Mouse (Mus musculus): Measurements from ENCODE around the gene Gm28308. TPM values are rescaled to one million over a fixed set of nuclear protein-coding genes. Genes with fewer than 3 reads are reported as not detected.
A peak's percentile ranks its signal among the peaks of the same experiment; 100 is the strongest.

The Gm28308 gene
- total and polyA plus RNA-seq, 2 experiments from 2014 or later: 2.2 TPM; not detected in 1

- Histone ChIP-seq H3K9ac (replicated peaks; ENCODE audit: low read length) (no peak overlapping the region), H3K36me3 (ENCODE audit: insufficient read depth, low read length) (no peaks in the 10 kb centered on the region), H3K4me1 (ENCODE audit: insufficient read depth, low read length) (no peaks in the 10 kb centered on the region), H3K4me2 (ENCODE audit: low read depth, low read length) (no peak overlapping the region), H3K4me3 (ENCODE audit: low read length) (no peak overlapping the region), H3K27ac (no peak overlapping the region), H3K27me3 (ENCODE audit: insufficient read depth, low read length) (peaks cover 75% of the 10 kb centered on the region), H3K9me3 (ENCODE audit: low read length) (no peaks in the 10 kb centered on the region)
- DNase-seq (ENCODE audit: low spot score) (no peak), ATAC-seq (no peak)
- WGBS: 28% methylated on average over 4 of the region's 4 CpGs
- no peak for TF ChIP-seq CTCF (IDR thresholded peaks at IDR 0.05; ENCODE audit: low read depth)
Observed at GRCm38 (mm10) chr6:52151571-52151970, 61.6 kb downstream of the Gm28308 start.

- 14% methylated on average over 16 of the region's 16 CpGs for WGBS
- H3K9me3 ChIP-seq (ENCODE audit: low read length): no peaks in the 10 kb centered on the region
- H3K4me1 ChIP-seq (ENCODE audit: insufficient read depth, low read length): no peaks in the 10 kb centered on the region
- no peak overlapping the region for H3K4me2 ChIP-seq (ENCODE audit: low read depth, low read length)
- no peak overlapping the region for H3K9ac ChIP-seq (replicated peaks; ENCODE audit: low read length)
- H3K27ac ChIP-seq: no peak overlapping the region
- ATAC-seq (no peak), DNase-seq (ENCODE audit: low spot score) (no peak)
- H3K36me3 ChIP-seq (ENCODE audit: insufficient read depth, low read length): no peaks in the 10 kb centered on the region
- H3K4me3 ChIP-seq (ENCODE audit: low read length): no peak overlapping the region
- peaks cover 67% of the 10 kb centered on the region for H3K27me3 ChIP-seq (ENCODE audit: insufficient read depth, low read length)
- no peak for TF ChIP-seq CTCF (IDR thresholded peaks at IDR 0.05; ENCODE audit: low read depth)
Observed at GRCm38 (mm10) chr6:52150401-52150966, 62.7 kb downstream of the Gm28308 start.

GRCm38 (mm10) chr6:52139115-52139514 is 74.0 kb downstream of the Gm28308 start:
- Histone ChIP-seq H3K4me3 (ENCODE audit: low read length) (no peak overlapping the region), H3K27me3 (ENCODE audit: insufficient read depth, low read length) (no peaks in the 10 kb centered on the region), H3K9ac (replicated peaks; ENCODE audit: low read length) (no peak overlapping the region), H3K36me3 (ENCODE audit: insufficient read depth, low read length) (no peaks in the 10 kb centered on the region), H3K4me2 (ENCODE audit: low read depth, low read length) (no peak overlapping the region), H3K9me3 (ENCODE audit: low read length) (no peaks in the 10 kb centered on the region), H3K27ac (no peak overlapping the region), H3K4me1 (ENCODE audit: insufficient read depth, low read length) (no peaks in the 10 kb centered on the region)
- DNase-seq (ENCODE audit: low spot score): no peak
- no peak for ATAC-seq
- no peak for TF ChIP-seq CTCF (IDR thresholded peaks at IDR 0.05; ENCODE audit: low read depth)
- WGBS: 90% methylated on average over 5 of the region's 5 CpGs

GRCm38 (mm10) chr6:52138576-52138975 is 74.6 kb downstream of the Gm28308 start:
- DNase-seq (ENCODE audit: low spot score): no peak
- WGBS: 64% methylated on average over 10 of the region's 10 CpGs
- H3K27ac ChIP-seq: no peak overlapping the region
- no peak overlapping the region for H3K4me2 ChIP-seq (ENCODE audit: low read depth, low read length)
- ATAC-seq: no peak
- H3K27me3 ChIP-seq (ENCODE audit: insufficient read depth, low read length): no peaks in the 10 kb centered on the region
- no peaks in the 10 kb centered on the region for H3K4me1 ChIP-seq (ENCODE audit: insufficient read depth, low read length)
- no peaks in the 10 kb centered on the region for H3K36me3 ChIP-seq (ENCODE audit: insufficient read depth, low read length)
- no peaks in the 10 kb centered on the region for H3K9me3 ChIP-seq (ENCODE audit: low read length)
- no peak overlapping the region for H3K4me3 ChIP-seq (ENCODE audit: low read length)
- no peak for TF ChIP-seq CTCF (IDR thresholded peaks at IDR 0.05; ENCODE audit: low read depth)
- H3K9ac ChIP-seq (replicated peaks; ENCODE audit: low read length): no peak overlapping the region

- no peak for TF ChIP-seq CTCF (IDR thresholded peaks at IDR 0.05; ENCODE audit: low read depth)
- no peak overlapping the region for H3K9ac ChIP-seq (replicated peaks; ENCODE audit: low read length)
- ATAC-seq (0 out of 2 replicates have a peak, but pooled peaks have one; percentile 63), DNase-seq (ENCODE audit: low spot score) (peak; percentile 75)
- H3K27me3 ChIP-seq (ENCODE audit: insufficient read depth, low read length): no peaks in the 10 kb centered on the region
- H3K4me2 ChIP-seq (ENCODE audit: low read depth, low read length): no peak overlapping the region
- H3K9me3 ChIP-seq (ENCODE audit: low read length): no peaks in the 10 kb centered on the region
- no peak overlapping the region for H3K4me3 ChIP-seq (ENCODE audit: low read length)
- no peak overlapping the region for H3K27ac ChIP-seq
- no peaks in the 10 kb centered on the region for H3K36me3 ChIP-seq (ENCODE audit: insufficient read depth, low read length)
- 48% methylated on average over 9 of the region's 9 CpGs for WGBS
- no peaks in the 10 kb centered on the region for H3K4me1 ChIP-seq (ENCODE audit: insufficient read depth, low read length)
Observed at GRCm38 (mm10) chr6:52137841-52138535, 75.2 kb downstream of the Gm28308 start.

- 84% methylated on average over 4 of the region's 4 CpGs for WGBS
- Histone ChIP-seq H3K36me3 (ENCODE audit: insufficient read depth, low read length) (no peaks in the 10 kb centered on the region), H3K4me1 (ENCODE audit: insufficient read depth, low read length) (no peaks in the 10 kb centered on the region), H3K27me3 (ENCODE audit: insufficient read depth, low read length) (no peaks in the 10 kb centered on the region), H3K4me3 (ENCODE audit: low read length) (no peak overlapping the region), H3K4me2 (ENCODE audit: low read depth, low read length) (no peak overlapping the region), H3K9me3 (ENCODE audit: low read length) (no peaks in the 10 kb centered on the region), H3K9ac (replicated peaks; ENCODE audit: low read length) (no peak overlapping the region), H3K27ac (no peak overlapping the region)
- TF ChIP-seq CTCF (IDR thresholded peaks at IDR 0.05; ENCODE audit: low read depth): no peak
- DNase-seq (ENCODE audit: low spot score) (no peak), ATAC-seq (no peak)
Observed at GRCm38 (mm10) chr6:52123673-52124072, 89.5 kb downstream of the Gm28308 start.

GRCm38 (mm10) chr6:52121173-52121572 is 92.0 kb downstream of the Gm28308 start:
- no peak overlapping the region for H3K4me2 ChIP-seq (ENCODE audit: low read depth, low read length)
- no peak for TF ChIP-seq CTCF (IDR thresholded peaks at IDR 0.05; ENCODE audit: low read depth)
- WGBS: 77% methylated on average over 3 of the region's 3 CpGs
- no peak overlapping the region for H3K9ac ChIP-seq (replicated peaks; ENCODE audit: low read length)
- H3K27me3 ChIP-seq (ENCODE audit: insufficient read depth, low read length): no peaks in the 10 kb centered on the region
- H3K27ac ChIP-seq: no peak overlapping the region
- no peak for DNase-seq (ENCODE audit: low spot score)
- no peaks in the 10 kb centered on the region for H3K36me3 ChIP-seq (ENCODE audit: insufficient read depth, low read length)
- no peak for ATAC-seq
- H3K4me1 ChIP-seq (ENCODE audit: insufficient read depth, low read length): no peaks in the 10 kb centered on the region
- no peak overlapping the region for H3K4me3 ChIP-seq (ENCODE audit: low read length)
- no peaks in the 10 kb centered on the region for H3K9me3 ChIP-seq (ENCODE audit: low read length)
